Mouse (Mus musculus): ENCODE results near the gene Mars2.

DNA sequence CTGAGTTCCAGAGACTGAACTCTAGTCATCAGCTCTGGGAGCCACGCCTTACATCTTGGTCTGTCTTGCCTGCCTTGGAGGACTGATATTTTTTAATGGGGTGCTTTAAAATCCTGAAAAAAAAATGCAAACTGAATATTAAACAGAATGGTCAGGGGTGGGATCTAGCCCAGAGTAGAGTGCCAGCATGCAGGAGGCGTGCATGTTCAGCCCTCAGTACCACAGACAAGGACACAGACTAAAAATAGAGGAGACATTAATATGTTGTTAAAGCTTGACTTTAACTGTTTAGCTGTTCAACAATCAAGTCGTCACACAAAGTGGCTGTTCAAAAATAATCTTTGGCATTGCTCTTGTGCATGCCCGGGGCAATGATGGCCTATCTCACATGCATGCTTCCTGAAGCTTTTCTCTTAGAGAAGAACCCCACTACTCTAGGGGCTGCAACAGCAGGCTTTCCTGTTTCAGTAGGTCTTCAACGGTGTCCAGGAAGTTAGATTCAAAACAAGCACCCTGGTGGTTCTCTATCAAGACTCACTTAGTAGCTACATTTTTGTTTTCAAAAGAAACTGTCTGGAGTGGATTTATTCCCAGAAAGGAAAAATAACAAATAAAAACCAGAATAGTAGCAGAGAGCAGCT is 28.4 kb upstream of the Mars2 start:
- TF ChIP-seq EP300 (IDR thresholded peaks at IDR 0.05) (no peak), CTCF (IDR thresholded peaks at IDR 0.05) (no peak)
